Mouse (Mus musculus) cortical plate, adult 2 months (tissue): ENCODE measurements at regions not wholly inside any gene's neighbourhood (a gene's known extent, or its start where the extent isn't known, plus 50 kb on each side); places are given as distances from the start of the nearest gene placed in this dataset.

Experiments
- CTCF ChIP-seq: fragments of 200-500 bp; IDR thresholded peaks from 2 replicates; pipeline ENCODE4 v1.5.1; 2011; ENCODE audit warnings: mild to moderate bottlenecking, control low read depth, low read length; ENCODE audit not compliant: insufficient read depth; ENCODE audit errors: extremely low read depth
- POLR2A ChIP-seq: fragments of 200-500 bp; IDR thresholded peaks from 2 replicates; pipeline ENCODE4 v1.6.1; 2011; ENCODE audit warnings: mild to moderate bottlenecking, low read length, control low read depth; ENCODE audit not compliant: insufficient read depth; ENCODE audit errors: extremely low read depth

- TF ChIP-seq CTCF (no peak), POLR2A (no peak)
Observed at GRCm38 (mm10) chr7:133181388-133181787, 57.2 kb upstream of the Ctbp2 start.
